Mouse (Mus musculus): ENCODE measurements around the gene Rap1gap2. TPM values are rescaled to one million over a fixed set of nuclear protein-coding genes. Genes with fewer than 3 reads are reported as not detected.

Gene Rap1gap2
- total and polyA plus RNA-seq, 3 experiments = 55.4 to 79.8 (median 76.6) TPM

- H3K9me3 ChIP-seq (replicated peaks; ENCODE audit: low read length) = no peaks in the 10 kb centered on the region
- peaks cover 3 to 52% of the 10 kb centered on the region in 2 experiments for H3K4me1 ChIP-seq (ENCODE audit: control insufficient read depth in 1 of 2, insufficient read depth in 2 of 2)
- no peak overlapping the region for H3K4me3 ChIP-seq (replicated peaks in 1 of 3; ENCODE audit: low read depth in 2 of 3, low read length in 2 of 3, poor library complexity in 1 of 3)
- dilution Hi-C loops (cut with MboI; ENCODE audit: extremely low pct_ligation_motif_present, extremely low pct_unique_long_range_greater_than_20kb, low sequenced_read_pairs) = no loop called here
- TF ChIP-seq USF1 (IDR thresholded peaks at IDR 0.05; ENCODE audit: low read depth, low read length) (no peak), GABPA (IDR thresholded peaks at IDR 0.05; ENCODE audit: insufficient replicate concordance, low read depth, low read length) (no peak), EP300 (IDR thresholded peaks at IDR 0.05; ENCODE audit: low read length) (no peak), USF2 (conservative IDR thresholded peaks at IDR 0.05; ENCODE audit: low read depth, low read length) (no peak), MXI1 (IDR thresholded peaks at IDR 0.05; ENCODE audit: low read depth, low read length) (no peak), ZNF384 (IDR thresholded peaks at IDR 0.05; ENCODE audit: low read depth, low read length) (no peak), MEF2A (IDR thresholded peaks at IDR 0.05; ENCODE audit: borderline replicate concordance, low read depth, low read length) (no peak), PAX5 (IDR thresholded peaks at IDR 0.05; ENCODE audit: low read length) (no peak), E2F4 (IDR thresholded peaks at IDR 0.05; ENCODE audit: insufficient replicate concordance, low read depth, low read length) (no peak), HCFC1 (IDR thresholded peaks at IDR 0.05; ENCODE audit: low read depth, low read length) (no peak), MAX (IDR thresholded peaks at IDR 0.05; ENCODE audit: low read length) (no peak), MAZ (IDR thresholded peaks at IDR 0.05; ENCODE audit: low read depth, low read length) (no peak), TBP (conservative IDR thresholded peaks at IDR 0.05; ENCODE audit: low read depth, low read length) (no peak)
- H3K9ac ChIP-seq (ENCODE audit: insufficient read depth, low read depth) = no peak overlapping the region
- DNase-seq (ENCODE audit: extremely low read depth) = no peak
- peaks cover 91 to 100% of the 10 kb centered on the region in 2 experiments for H3K36me3 ChIP-seq (replicated peaks in 1 of 2; ENCODE audit: control insufficient read depth in 1 of 2, insufficient read depth in 1 of 2, low read length in 1 of 2)
- in situ Hi-C loops (cut with MboI; ENCODE audit: low pct_ligation_motif_present, low pct_unique_long_range_greater_than_20kb, low sequenced_read_pairs) = no loop called here
- H3K4me2 ChIP-seq (ENCODE audit: insufficient read depth, low read depth, poor library complexity, severe bottlenecking) = no peak overlapping the region
- no peak overlapping the region for H3K27ac ChIP-seq (ENCODE audit: insufficient read depth, low read depth)
- 0 out of 2 replicates have a peak, but pooled peaks cover 2% of the 10 kb centered on the region for H3K79me2 ChIP-seq (replicated peaks; ENCODE audit: control insufficient read depth, extremely low read depth, insufficient read depth, poor library complexity, severe bottlenecking)
- H3K27me3 ChIP-seq (replicated peaks) = no peaks in the 10 kb centered on the region
Observed at GRCm38 (mm10) chr11:74405201-74405600, 205.5 kb downstream of the Rap1gap2 start.

- in situ Hi-C loops (cut with MboI; ENCODE audit: low pct_ligation_motif_present, low pct_unique_long_range_greater_than_20kb, low sequenced_read_pairs) (no loop called here), dilution Hi-C loops (cut with MboI; ENCODE audit: extremely low pct_ligation_motif_present, extremely low pct_unique_long_range_greater_than_20kb, low sequenced_read_pairs) (no loop called here)
- Histone ChIP-seq H3K9ac (ENCODE audit: insufficient read depth, low read depth) (no peak overlapping the region), H3K4me1 (ENCODE audit: control insufficient read depth in 1 of 2, insufficient read depth in 2 of 2) (peaks cover 3 to 52% of the 10 kb centered on the region in 2 experiments), H3K36me3 (replicated peaks in 1 of 2; ENCODE audit: control insufficient read depth in 1 of 2, insufficient read depth in 1 of 2, low read length in 1 of 2) (peaks cover 91 to 100% of the 10 kb centered on the region in 2 experiments), H3K27me3 (replicated peaks) (no peaks in the 10 kb centered on the region), H3K4me3 (replicated peaks in 1 of 3; ENCODE audit: low read depth in 2 of 3, low read length in 2 of 3, poor library complexity in 1 of 3) (no peak overlapping the region), H3K79me2 (replicated peaks; ENCODE audit: control insufficient read depth, extremely low read depth, insufficient read depth, poor library complexity, severe bottlenecking) (0 out of 2 replicates have a peak, but pooled peaks cover 2% of the 10 kb centered on the region), H3K27ac (ENCODE audit: insufficient read depth, low read depth) (no peak overlapping the region), H3K4me2 (ENCODE audit: insufficient read depth, low read depth, poor library complexity, severe bottlenecking) (no peak overlapping the region), H3K9me3 (replicated peaks; ENCODE audit: low read length) (no peaks in the 10 kb centered on the region)
- no peak for TF ChIP-seq SIN3A (IDR thresholded peaks at IDR 0.05; ENCODE audit: low read length)
- TF ChIP-seq MAFK (IDR thresholded peaks at IDR 0.05; ENCODE audit: insufficient replicate concordance, low read length) = no peak
- no peak for TF ChIP-seq ZKSCAN1 (IDR thresholded peaks at IDR 0.05; ENCODE audit: borderline replicate concordance, low read depth, low read length)
- TF ChIP-seq MAX (IDR thresholded peaks at IDR 0.05; ENCODE audit: low read length) = no peak
- TF ChIP-seq MAZ (IDR thresholded peaks at IDR 0.05; ENCODE audit: low read depth, low read length) = no peak
- TF ChIP-seq IRF4 (IDR thresholded peaks at IDR 0.05; ENCODE audit: low read depth, low read length) = no peak
- no peak for TF ChIP-seq CHD1 (IDR thresholded peaks at IDR 0.05; ENCODE audit: low read depth, low read length)
- no peak for TF ChIP-seq EP300 (IDR thresholded peaks at IDR 0.05; ENCODE audit: low read length)
- no peak for TF ChIP-seq ETS1 (conservative IDR thresholded peaks at IDR 0.05; ENCODE audit: low read depth, low read length)
- no peak for TF ChIP-seq ZNF384 (IDR thresholded peaks at IDR 0.05; ENCODE audit: low read depth, low read length)
- no peak for TF ChIP-seq UBTF (IDR thresholded peaks at IDR 0.05; ENCODE audit: low read depth, low read length)
- no peak for TF ChIP-seq USF2 (conservative IDR thresholded peaks at IDR 0.05; ENCODE audit: low read depth, low read length)
- TF ChIP-seq NELFE (IDR thresholded peaks at IDR 0.05; ENCODE audit: low read depth, low read length) = no peak
- TF ChIP-seq USF1 (IDR thresholded peaks at IDR 0.05; ENCODE audit: low read depth, low read length) = no peak
- no peak for TF ChIP-seq RAD21 (IDR thresholded peaks at IDR 0.05; ENCODE audit: low read depth, low read length)
- TF ChIP-seq MEF2A (IDR thresholded peaks at IDR 0.05; ENCODE audit: borderline replicate concordance, low read depth, low read length) = no peak
- TF ChIP-seq KAT2A (IDR thresholded peaks at IDR 0.05; ENCODE audit: insufficient replicate concordance, low read length) = no peak
- no peak for TF ChIP-seq MXI1 (IDR thresholded peaks at IDR 0.05; ENCODE audit: low read depth, low read length)
- no peak for TF ChIP-seq JUND (conservative IDR thresholded peaks at IDR 0.05; ENCODE audit: low read depth, low read length)
- TF ChIP-seq HCFC1 (IDR thresholded peaks at IDR 0.05; ENCODE audit: low read depth, low read length) = no peak
- no peak for DNase-seq (ENCODE audit: extremely low read depth)
Observed at GRCm38 (mm10) chr11:74404216-74404615, 206.5 kb downstream of the Rap1gap2 start.
